Mouse (Mus musculus): ENCODE data around the gene Dock6. TPM values are rescaled to one million over a fixed set of nuclear protein-coding genes. Genes with fewer than 3 reads are reported as not detected.
"Not testable (repeated sequence)": the region's sequence is repeated elsewhere in the genome, so short reads cannot be mapped to it uniquely, and the experiment has no call there.

The Dock6 gene
- polyA plus RNA-seq, 1 experiment from 2014 or later = 28.3 TPM

DNA sequence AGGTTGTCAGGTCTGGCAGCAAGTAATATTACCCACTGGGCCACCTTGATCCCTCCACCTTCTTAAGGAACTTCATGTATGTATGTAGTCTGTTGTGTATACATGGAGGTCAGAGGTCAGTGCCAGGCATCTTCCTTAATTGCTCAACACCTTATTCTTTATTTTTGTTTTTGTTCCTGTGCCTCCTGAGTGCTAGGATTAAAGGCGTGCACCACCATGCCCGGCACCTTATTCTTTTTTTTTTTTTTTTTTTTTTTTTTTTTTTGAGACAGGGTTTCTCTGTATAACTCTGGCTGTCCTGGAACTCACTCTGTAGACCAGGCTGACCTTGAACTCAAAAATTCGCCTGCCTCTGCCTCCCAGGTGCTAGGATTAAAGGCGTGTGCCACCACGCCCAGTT is 79.0 kb downstream of the Dock6 start:
- peaks cover 80% of the 10 kb centered on the region for H3K36me3 ChIP-seq (ENCODE audit: control insufficient read depth, insufficient read depth, low read length)
- not testable (repeated sequence) for H3K27me3 ChIP-seq (replicated peaks; ENCODE audit: control insufficient read depth, insufficient read depth, low read length); H3K4me3 ChIP-seq (ENCODE audit: low read depth, low read length); H3K27ac ChIP-seq (replicated peaks; ENCODE audit: low read depth, low read length); H3K4me2 ChIP-seq (ENCODE audit: low read depth, low read length); H3K9me3 ChIP-seq (ENCODE audit: control insufficient read depth, low read length); H3K4me1 ChIP-seq (ENCODE audit: control insufficient read depth, insufficient read depth, low read length); DNase-seq (ENCODE audit: low spot score); ATAC-seq (ENCODE audit: low read depth); H3K9ac ChIP-seq (ENCODE audit: low read depth, low read length)
- WGBS = 77% methylated on average over 5 of the region's 5 CpGs

DNA sequence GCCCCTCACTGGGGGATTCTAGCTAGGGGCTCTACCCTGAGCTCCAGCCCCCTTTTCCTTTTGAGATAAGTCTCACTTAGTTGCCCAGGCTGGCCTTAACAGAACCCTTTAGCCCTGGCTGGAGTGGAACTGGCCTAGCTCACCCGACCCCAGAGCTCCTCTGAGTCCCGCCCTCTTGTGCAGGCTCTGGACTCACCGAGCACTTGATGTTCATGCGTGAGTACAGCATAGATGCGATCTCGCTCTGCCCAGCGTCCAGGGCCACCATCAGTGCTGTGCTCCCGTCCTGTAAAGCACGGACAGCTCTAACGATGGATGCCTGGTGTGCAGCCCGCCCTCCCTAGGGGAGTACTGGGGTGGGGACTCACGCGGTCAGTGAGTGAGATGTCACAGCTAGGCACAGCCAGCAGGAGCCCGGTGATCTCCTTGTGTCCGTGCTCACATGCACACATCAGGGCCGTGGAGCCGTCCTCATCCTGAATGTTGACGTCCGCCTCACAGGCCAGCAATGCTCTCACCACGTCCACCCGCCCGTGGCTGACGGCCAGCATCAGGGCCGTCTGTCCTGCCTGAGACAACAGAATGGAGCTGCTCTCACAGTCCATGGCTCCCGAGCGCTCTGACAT is 82.8 kb downstream of the Dock6 start:
- Histone ChIP-seq H3K9ac (ENCODE audit: low read depth, low read length) (0 out of 2 replicates have a peak overlapping the region, but pooled peaks have one; percentile 1), H3K4me1 (ENCODE audit: control insufficient read depth, insufficient read depth, low read length) (peaks cover 13% of the 10 kb centered on the region), H3K4me2 (ENCODE audit: low read depth, low read length) (no peak overlapping the region), H3K27me3 (replicated peaks; ENCODE audit: control insufficient read depth, insufficient read depth, low read length) (no peaks in the 10 kb centered on the region), H3K9me3 (ENCODE audit: control insufficient read depth, low read length) (no peaks in the 10 kb centered on the region), H3K36me3 (ENCODE audit: control insufficient read depth, insufficient read depth, low read length) (peaks cover 54% of the 10 kb centered on the region), H3K27ac (replicated peaks; ENCODE audit: low read depth, low read length) (peak overlapping the region; percentile 92), H3K4me3 (ENCODE audit: low read depth, low read length) (no peak overlapping the region)
- WGBS = 81% methylated on average over 26 of the region's 26 CpGs
- ATAC-seq (ENCODE audit: low read depth) (no peak), DNase-seq (ENCODE audit: low spot score) (no peak)

DNA sequence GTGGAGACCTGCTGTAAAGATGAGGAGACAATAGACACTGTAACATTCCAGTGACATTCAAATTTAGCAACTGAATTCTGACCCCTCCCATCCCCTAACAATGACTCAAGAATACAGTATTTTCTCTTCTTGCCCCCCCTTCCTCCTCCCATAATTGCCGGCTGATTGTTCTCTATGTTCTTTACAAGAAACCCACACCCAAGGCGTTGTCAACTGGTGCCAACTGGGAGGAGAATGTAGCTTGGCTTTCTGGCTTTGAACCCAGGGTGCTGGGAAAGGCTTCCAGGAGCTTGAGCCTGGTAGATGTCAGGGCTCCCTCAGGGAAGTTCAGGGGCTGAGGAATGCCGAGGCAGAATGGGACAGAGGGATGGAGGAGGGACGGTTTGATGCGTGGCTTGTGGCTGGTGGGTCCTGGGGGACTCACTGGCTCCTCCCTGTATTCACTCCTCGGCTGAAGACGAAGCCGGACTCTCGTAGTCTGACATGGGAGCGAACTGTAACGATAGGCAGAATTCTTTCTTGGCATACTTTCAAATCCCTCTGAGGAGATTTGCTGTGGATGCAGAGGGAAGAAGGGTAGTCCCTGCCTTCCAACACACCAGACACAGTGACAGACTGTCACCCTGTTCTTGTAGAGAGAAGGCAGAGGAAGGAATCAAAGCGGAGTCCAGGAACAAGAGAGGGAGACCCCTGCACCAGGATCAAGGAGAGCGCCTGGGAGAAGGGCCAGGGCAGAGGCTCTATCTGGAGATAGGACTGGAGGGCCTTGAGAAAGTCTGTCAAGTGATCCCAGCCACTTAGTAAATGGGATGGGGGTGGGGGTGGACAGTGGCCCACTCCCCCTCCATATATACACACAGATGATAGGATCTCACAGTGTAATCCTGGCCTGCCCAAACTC is 83.7 kb downstream of the Dock6 start:
- H3K4me2 ChIP-seq (ENCODE audit: low read depth, low read length) = peak overlapping the region; percentile 26
- H3K36me3 ChIP-seq (ENCODE audit: control insufficient read depth, insufficient read depth, low read length) = peaks cover 45% of the 10 kb centered on the region
- H3K4me3 ChIP-seq (ENCODE audit: low read depth, low read length) = no peak overlapping the region
- no peaks in the 10 kb centered on the region for H3K27me3 ChIP-seq (replicated peaks; ENCODE audit: control insufficient read depth, insufficient read depth, low read length)
- peak overlapping the region; percentile 92 for H3K27ac ChIP-seq (replicated peaks; ENCODE audit: low read depth, low read length)
- ATAC-seq (ENCODE audit: low read depth) = peak; percentile 54; the same call in 1 of the 2 replicates
- DNase-seq (ENCODE audit: low spot score) = peak; percentile 71
- H3K4me1 ChIP-seq (ENCODE audit: control insufficient read depth, insufficient read depth, low read length) = peaks cover 13% of the 10 kb centered on the region
- H3K9ac ChIP-seq (ENCODE audit: low read depth, low read length) = no peak overlapping the region; the same call in 1 of the 2 replicates
- no peaks in the 10 kb centered on the region for H3K9me3 ChIP-seq (ENCODE audit: control insufficient read depth, low read length)
- 30% methylated on average over 13 of the region's 13 CpGs for WGBS

DNA sequence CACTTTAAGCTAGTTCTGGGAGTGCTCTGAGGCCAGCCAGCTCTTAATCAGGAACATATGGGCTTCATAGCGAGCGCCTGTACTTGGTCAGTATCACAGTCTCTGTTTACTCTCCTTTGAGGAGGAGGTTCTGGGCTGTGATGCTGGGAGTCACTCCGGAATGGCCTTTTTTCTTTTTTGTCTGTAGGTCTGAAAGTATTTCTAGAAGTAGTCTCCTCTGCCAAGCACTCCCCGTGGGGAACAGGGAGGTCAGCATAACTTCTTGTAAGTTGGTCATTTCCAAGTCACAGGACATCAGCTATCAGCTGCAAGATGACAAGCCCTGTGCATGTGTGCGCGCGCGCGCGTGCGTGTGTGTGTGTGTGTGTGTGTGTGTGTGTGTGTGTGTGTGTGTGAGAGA is 84.5 kb downstream of the Dock6 start:
- Histone ChIP-seq H3K36me3 (ENCODE audit: control insufficient read depth, insufficient read depth, low read length) (peaks cover 37% of the 10 kb centered on the region), H3K27me3 (replicated peaks; ENCODE audit: control insufficient read depth, insufficient read depth, low read length) (no peaks in the 10 kb centered on the region), H3K4me1 (ENCODE audit: control insufficient read depth, insufficient read depth, low read length) (peaks cover 13% of the 10 kb centered on the region), H3K27ac (replicated peaks; ENCODE audit: low read depth, low read length) (peak overlapping the region; percentile 92), H3K9me3 (ENCODE audit: control insufficient read depth, low read length) (no peaks in the 10 kb centered on the region), H3K4me2 (ENCODE audit: low read depth, low read length) (peak overlapping the region; percentile 26; the same call in 1 of the 2 replicates), H3K9ac (ENCODE audit: low read depth, low read length) (no peak overlapping the region; the same call in 1 of the 2 replicates), H3K4me3 (ENCODE audit: low read depth, low read length) (no peak overlapping the region)
- ATAC-seq (ENCODE audit: low read depth) (peak; percentile 81), DNase-seq (ENCODE audit: low spot score) (peak; percentile 94)
- WGBS = 37% methylated on average over 11 of the region's 11 CpGs

DNA sequence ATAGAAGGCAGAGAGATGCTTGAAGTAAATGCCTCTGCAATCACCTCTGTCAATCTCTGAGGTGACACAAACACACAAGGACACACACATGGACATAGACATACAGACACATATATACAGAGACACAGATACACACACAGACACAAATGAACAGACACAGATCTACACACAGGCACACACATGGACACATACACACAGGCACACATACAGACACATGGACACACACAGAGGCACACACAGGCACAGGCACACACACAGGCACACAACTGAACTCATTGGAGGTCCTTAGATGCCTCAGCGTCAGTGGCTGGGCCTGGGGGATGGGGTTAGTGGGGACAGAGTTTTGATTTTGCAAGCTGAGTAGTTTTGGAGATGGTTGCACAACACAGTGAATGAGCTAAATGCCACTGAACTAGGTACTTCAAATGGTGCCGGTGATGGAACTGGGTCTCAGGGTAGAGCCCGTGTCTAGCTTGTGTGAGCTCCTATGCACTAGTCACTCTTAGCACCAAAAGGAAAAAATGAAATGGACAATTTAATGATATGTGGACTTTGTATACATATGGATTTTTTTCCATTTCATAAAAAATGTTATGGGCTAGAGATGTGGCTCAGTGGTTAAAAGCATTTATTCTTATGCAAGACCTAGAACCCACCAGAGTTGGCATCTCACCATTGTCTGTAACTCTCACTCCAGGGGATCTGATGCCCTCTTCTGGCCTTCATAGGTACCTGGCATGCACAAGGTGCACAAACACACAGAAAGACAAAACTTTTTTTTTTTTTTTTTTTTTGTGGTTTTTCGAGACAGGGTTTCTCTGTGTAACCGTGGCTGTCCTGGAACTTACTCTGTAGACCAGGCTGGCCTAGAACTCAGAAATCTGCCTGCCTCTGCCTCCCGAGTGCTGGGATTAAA is 88.1 kb downstream of the Dock6 start:
- no peak overlapping the region for H3K4me2 ChIP-seq (ENCODE audit: low read depth, low read length)
- 94% methylated on average over 6 of the region's 6 CpGs for WGBS
- peaks cover 13% of the 10 kb centered on the region for H3K4me1 ChIP-seq (ENCODE audit: control insufficient read depth, insufficient read depth, low read length)
- H3K9me3 ChIP-seq (ENCODE audit: control insufficient read depth, low read length) = no peaks in the 10 kb centered on the region
- H3K9ac ChIP-seq (ENCODE audit: low read depth, low read length) = no peak overlapping the region
- no peak for ATAC-seq (ENCODE audit: low read depth)
- no peaks in the 10 kb centered on the region for H3K27me3 ChIP-seq (replicated peaks; ENCODE audit: control insufficient read depth, insufficient read depth, low read length)
- no peak overlapping the region for H3K27ac ChIP-seq (replicated peaks; ENCODE audit: low read depth, low read length)
- no peak overlapping the region for H3K4me3 ChIP-seq (ENCODE audit: low read depth, low read length)
- H3K36me3 ChIP-seq (ENCODE audit: control insufficient read depth, insufficient read depth, low read length) = peaks cover 4% of the 10 kb centered on the region; the same call in 1 of the 2 replicates
- no peak for DNase-seq (ENCODE audit: low spot score)

DNA sequence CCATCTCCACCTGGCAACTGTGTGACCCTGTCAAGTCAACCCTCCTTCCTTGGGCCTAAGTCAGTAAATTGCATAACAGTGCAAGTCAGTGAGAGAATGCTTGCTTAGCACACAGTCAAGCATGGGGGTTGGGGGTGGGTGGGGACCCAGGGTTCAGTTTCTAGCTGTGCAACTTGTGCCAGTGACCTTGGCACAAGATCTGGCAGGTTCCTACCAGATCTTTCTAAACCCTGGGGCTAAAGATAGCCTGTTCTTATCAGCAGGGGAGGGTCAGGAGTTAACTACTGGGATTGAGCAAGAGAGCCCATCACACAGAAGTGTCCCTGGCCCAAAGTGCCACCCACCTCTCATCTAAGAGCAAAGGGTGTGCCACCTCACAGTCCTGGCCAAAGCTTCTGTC is 90.3 kb downstream of the Dock6 start:
- no peak for DNase-seq (ENCODE audit: low spot score)
- H3K9ac ChIP-seq (ENCODE audit: low read depth, low read length) = no peak overlapping the region
- no peak overlapping the region for H3K4me3 ChIP-seq (ENCODE audit: low read depth, low read length)
- H3K4me2 ChIP-seq (ENCODE audit: low read depth, low read length) = no peak overlapping the region
- H3K27me3 ChIP-seq (replicated peaks; ENCODE audit: control insufficient read depth, insufficient read depth, low read length) = no peaks in the 10 kb centered on the region
- H3K9me3 ChIP-seq (ENCODE audit: control insufficient read depth, low read length) = no peaks in the 10 kb centered on the region
- peaks cover 8% of the 10 kb centered on the region; the same call in 1 of the 2 replicates for H3K4me1 ChIP-seq (ENCODE audit: control insufficient read depth, insufficient read depth, low read length)
- 0 out of 2 replicates have a peak, but pooled peaks cover 5% of the 10 kb centered on the region for H3K36me3 ChIP-seq (ENCODE audit: control insufficient read depth, insufficient read depth, low read length)
- H3K27ac ChIP-seq (replicated peaks; ENCODE audit: low read depth, low read length) = no peak overlapping the region
- ATAC-seq (ENCODE audit: low read depth) = no peak

DNA sequence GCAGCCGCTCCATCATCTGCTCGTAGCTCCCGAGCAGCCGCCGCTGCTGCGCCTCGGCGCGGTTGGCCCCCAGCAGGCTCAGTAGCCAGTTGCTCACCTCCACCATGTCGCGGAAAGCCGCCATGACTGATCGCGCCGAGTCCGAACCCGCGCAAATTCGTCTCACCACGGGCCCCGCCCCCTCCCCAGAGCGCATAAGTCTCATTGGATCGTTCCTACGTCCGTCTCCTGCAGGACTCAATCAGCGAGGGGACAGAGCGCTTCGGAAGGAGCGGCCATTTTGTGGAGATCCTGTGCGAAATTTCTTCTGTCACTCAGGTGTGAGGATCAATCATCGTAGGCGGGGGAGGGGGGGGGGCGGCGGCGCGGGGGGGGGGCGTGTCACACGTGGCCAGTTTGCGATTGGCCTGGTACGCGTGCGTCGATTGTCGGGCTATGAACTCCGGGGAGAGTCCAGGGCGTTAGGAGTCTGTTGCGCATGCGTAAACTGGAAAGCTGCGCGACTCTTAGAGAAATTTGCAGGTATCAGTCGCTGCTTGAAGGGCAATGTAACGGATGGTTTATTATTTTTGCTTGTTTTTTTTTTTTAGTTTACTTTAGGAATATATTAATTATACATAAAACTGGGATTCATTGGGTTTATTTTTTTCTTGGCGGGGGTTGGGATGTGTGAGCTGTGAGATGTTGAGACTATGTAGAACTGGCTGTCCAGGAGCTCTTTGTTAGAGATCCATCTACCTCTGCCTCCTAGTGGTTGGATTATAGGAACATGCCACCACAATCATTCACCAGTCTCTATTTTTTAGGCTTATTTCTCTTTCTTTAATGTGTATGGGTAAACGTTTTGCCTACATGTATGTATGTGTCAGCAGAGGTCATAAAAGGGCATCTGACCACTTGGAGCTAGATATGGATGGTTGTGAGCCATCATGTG is 92.0 kb downstream of the Dock6 start, which contains the start of gene Spc24:
Gene Spc24 (minus strand): TSS at position 149 of the 934 bp plus-strand sequence.
- no peaks in the 10 kb centered on the region for H3K9me3 ChIP-seq (ENCODE audit: control insufficient read depth, low read length)
- H3K36me3 ChIP-seq (ENCODE audit: control insufficient read depth, insufficient read depth, low read length) = 0 out of 2 replicates have a peak, but pooled peaks cover 4% of the 10 kb centered on the region
- H3K4me2 ChIP-seq (ENCODE audit: low read depth, low read length) = peak within 1 kb of the TSS; percentile 82
- 1% methylated on average over 30 of the region's 54 CpGs for WGBS
- peak within 1 kb of the TSS; percentile 36 for H3K27ac ChIP-seq (replicated peaks; ENCODE audit: low read depth, low read length)
- H3K4me1 ChIP-seq (ENCODE audit: control insufficient read depth, insufficient read depth, low read length) = peaks cover 8% of the 10 kb centered on the region; the same call in 1 of the 2 replicates
- ATAC-seq (ENCODE audit: low read depth) (peak; percentile 97), DNase-seq (ENCODE audit: low spot score) (peak; percentile 99)
- peak within 1 kb of the TSS; percentile 80 for H3K4me3 ChIP-seq (ENCODE audit: low read depth, low read length)
- H3K27me3 ChIP-seq (replicated peaks; ENCODE audit: control insufficient read depth, insufficient read depth, low read length) = no peaks in the 10 kb centered on the region
- H3K9ac ChIP-seq (ENCODE audit: low read depth, low read length) = peak within 1 kb of the TSS; percentile 74
